Mouse (Mus musculus): ENCODE data around the gene Plcd3.

The Plcd3 gene

DNA sequence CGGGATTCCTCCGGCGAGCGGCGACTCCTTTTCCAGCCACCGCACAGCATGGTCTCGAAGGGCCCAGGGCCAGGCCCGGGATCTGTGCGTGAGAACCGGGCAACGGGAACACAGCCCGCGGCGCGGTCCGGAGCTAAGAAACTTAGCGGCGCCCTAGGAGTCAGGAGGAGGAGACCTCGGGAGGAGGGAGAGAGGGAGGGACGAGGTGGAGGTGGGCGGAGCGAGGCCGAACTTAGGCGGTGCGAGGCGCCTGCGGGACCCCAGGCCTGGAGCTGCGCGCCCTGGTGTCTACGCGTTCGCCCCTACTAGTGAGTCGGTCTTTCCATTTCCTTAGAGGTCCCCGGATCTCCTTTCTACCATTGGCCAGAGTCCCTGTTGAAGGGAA is at the start of gene Plcd3, which contains the start of gene Acbd4:
TSS of gene Plcd3 (minus strand) at position 178 of the 385 bp plus-strand sequence.
TSS of gene Acbd4 (plus strand) at position 202 of the 385 bp plus-strand sequence.
- DNase-seq: peak; percentile 87

DNA sequence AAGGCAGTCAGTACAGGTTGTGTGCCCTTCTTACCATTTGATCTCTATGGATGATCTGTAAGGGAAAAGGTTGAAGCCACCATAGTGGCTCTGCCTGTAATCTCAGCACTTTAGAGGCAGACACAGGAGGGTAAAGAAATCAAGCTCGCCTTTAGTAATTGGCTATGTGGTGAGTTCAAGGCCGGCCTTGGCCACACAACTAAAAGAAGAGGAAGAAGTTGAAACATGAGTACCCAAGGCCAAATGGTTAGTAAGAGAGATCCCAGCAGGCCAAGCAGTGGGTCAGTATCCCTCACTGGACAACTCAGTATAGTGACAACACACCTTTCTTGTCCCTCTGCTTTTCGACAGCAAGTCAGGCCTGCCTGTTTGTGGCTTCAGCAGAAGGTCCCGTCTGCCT is 48.3 kb upstream of the Plcd3 start:
- DNase-seq: no peak

DNA sequence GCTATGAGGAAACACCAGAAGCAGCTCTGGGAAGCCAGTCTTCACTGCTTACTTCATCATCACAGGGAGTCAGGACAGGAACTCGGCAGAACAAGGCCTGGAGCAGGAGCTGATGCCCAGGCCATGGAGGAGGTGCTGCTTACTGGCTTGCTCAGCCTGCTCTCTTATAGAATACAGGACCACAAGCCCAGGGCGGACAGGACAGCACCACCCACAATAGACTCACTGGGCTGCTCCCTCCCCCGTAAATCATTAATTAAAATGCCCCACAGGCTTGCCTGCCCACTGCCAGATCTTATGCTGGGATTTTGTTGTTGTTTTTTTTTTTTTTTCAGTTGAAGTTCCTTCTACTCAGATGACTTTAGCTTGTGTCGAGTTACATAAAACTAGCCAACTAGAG is 46.3 kb upstream of the Plcd3 start:
- no peak for DNase-seq

DNA sequence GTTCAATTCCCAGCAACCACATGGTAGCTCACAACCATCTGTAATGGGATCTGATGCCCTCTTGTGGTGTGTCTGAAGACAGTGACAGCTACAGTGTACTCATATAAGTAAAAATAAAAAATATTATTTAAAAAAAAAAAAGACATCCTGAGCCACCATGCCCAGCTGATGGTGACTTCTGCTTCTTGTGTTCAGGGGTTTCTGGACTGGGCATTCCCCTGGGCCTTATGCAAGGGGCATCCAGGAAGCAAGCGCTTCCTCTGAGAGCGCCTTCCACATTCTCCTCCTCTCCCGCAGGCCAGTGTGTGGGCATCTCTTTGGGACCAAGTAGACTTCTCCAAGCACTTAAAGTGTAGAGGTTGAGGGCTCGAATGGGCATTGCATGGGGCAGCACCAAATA is 44.9 kb upstream of the Plcd3 start:
- DNase-seq: no peak

DNA sequence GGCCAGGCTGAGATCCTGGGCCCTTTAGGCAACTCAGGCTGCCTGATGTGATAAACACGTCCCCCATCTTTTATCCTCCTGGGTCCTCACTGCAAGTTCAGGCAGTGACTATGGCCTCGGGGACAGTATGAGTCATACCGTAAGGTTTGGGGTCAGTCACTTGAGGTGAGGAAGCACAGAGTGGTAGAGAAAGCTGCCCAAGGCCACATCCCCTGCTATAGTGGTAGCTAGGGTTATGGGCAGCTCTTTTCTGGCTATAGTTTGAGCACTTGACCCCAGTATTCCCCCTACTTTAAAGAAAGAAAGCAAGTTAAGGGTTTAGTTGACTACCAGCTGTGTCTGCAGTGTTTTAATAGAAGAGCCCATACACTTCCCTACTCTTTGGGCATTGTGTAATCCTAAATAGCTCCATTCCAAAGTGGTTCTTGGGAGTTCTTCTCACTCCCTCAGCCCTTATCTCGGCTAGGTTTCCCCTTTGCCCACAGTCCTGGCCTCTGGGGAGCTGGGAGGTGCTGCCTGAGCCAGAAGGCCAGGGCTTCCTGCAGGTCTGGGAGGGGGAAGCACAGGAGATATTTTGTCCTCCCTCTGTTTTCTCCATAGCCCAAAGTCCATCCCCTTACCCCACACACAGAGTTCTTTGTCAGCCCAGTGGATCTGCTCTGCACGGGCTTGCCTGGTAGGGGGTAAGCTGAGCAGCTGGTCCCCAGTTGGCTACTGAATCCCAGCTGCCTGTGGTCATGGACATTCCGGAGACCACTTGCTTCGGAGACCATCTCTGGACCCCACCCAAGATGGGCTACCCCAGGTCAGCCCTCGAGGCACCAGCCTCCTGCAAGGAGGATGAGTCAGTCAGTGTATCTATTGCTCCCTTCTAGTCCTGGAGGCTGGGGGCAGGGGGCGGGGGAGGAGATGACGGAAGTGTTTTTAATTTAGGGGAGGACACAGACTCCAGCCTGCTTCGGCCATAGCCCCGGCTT is 43.1 kb upstream of the Plcd3 start:
- DNase-seq: no peak

DNA sequence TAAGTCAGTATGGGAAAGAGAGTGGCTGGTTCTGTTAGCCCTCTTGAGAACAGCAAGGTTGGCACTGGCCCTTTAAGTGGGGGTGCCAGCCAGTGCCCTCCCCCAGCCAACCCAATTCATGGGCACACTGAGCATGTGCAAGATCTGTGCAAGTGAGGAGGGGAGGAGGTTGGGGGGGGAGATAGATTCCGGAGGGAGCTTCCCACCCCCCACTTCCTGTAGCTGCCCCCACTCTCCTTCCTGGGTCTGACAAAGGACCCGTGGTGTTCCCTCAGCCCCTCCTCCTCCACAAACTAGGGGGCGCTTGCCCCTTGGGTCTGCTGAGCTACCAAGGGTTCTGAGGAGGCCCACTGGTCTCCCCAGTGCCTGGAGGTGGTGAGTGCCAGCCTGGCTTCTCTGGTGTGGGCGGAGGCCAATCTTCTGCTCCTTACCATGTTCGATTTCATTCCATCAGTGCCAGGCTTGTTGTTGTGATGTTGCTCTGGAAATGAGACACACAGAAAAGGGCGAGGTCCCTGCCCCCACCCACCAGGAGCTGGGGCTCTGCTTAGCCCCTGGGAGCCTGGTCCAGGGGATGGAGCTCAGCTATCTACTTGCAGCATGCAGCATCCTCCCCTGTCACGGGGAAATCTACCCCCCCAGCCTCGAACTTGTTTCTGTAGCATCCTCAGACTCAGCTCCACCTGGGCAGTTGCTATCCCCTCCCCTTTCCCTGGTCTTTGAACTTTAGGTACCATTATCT is 41.2 kb upstream of the Plcd3 start:
- peak; percentile 64 for DNase-seq

DNA sequence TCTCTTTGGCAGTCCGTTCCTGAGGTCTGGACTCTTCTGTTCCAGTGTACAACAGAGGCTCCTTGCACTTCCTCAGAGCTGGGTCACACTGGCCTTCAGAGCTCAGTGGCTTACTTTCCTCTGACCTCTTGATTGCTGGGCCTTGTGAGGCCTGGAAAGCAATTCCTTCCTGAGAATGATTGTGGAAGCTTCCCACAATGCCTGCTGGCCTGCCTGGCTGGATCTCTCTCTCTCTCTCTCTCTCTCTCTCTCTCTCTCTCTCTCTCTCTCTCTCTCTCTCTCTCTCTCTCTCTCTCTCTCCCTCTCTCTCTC is 40.4 kb upstream of the Plcd3 start:
- no peak for DNase-seq

DNA sequence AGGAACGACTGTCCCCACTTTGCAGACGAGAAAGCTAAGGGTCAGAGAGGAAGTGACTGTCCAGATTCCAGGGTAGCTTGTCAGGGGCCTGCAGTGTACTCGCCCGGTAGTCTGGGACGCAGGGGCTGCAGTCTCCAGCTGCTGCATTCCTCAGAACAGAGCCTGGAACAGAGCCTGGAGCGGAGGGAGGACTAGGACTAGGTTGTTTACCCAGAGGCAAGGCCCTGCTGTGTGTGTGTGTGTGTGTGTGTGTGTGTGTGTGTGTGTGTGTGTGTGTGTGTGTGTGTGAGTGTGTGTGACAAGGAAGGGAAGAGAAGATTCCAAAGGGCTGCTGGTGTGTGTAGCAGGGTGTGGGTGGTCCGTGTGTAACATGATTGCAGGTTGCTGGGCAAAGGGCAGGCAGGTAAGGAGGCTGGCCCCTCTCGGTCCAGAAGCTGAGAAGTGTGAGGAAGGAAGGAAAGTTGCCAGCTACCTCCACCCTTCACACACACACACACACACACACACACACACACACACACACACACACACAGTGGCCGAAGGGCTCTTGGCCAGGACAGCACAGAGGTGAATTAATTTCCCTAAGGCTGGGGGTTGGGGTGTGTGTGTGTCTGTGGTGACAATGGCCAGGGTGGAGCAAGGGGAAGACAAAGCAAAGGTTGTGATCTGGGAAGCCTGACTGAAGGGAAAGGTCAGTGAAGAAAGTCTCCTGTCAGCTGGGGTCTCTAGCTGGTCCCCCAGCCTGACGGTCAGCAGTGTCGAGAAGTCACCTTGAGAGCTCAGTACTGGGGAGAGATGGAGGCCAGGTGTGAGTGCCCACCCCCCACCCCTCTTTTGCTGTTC is 39.9 kb upstream of the Plcd3 start:
- DNase-seq: no peak

DNA sequence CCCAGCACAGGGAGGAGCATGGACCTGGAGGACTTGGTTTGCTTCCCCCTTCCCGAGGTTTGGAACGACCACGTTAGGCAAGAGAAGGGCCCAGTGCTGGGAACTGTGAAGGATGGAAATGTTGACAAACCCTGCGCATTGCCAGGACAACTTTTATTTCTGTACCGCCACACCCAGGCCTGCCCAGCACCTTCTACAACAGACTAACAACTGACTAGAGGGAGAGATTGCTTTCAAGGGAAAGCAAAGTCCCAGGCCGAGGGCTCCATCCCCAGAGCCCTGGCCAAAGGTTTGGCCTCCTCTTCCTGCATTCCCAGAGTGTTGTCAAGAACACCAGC is 39.3 kb upstream of the Plcd3 start:
- DNase-seq: no peak

DNA sequence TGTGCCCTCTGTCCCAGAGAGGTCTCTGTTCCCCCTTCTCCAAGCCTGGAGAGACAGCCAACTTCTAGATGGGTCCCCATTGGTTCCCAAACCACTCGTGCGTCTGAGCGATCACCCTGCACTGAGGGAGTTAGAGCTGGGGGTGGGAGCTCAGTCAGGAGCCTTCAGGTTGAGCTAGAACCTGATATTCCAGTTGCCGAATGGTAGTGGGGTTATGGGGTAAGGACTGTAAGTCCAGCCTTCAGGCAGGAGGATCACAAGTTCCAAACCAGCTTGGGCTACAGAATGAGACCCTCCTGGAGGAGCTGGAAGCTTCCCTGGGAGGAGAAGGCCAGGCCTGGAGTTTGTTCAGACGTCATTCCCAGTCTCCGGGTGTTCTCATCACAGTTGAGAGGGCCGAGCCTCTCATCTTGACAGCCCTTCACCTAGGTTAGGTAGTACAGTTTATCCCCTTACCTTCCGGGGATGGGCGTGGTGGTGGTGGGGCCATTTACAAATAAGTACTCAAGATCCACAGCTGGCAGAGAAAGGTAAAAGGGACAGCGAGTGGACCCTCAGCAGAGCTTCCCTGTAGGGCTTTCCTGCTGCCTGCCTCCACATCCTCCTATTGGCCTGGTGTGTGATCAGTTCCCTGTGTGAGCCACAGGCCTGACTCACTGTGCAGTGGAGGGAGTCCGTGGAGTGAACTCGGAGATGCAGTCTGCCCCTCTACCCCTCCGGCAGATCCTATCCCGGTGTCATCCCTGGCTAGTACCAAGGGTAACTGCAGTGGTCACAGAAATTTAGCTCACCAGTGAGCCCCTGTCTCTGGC is 38.7 kb upstream of the Plcd3 start:
- no peak for DNase-seq

DNA sequence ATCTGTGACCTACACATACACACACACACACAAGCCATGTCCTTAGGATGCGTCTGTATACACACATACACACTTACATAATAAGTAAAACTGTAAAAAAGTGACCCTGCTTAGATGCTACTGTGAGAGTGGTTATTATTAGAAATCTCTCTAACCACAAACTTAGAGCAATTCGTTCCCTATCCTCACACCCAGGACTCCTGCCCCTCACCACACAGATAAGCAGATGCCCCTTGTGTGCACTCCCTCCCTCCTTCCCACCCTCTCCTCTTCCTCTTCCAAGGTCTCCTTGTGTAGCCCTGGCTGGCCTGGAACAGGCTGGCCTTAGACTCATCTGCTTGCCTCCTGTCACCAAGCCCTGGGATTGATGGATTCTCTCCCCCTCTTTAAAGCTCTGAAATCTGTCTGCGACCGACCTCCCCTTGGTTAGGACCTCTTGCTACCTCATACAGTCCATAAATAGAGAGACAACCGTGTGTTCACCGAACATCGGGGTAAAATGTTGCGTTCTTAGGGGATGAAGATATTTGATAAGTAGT is 34.6 kb upstream of the Plcd3 start:
- no peak for DNase-seq

DNA sequence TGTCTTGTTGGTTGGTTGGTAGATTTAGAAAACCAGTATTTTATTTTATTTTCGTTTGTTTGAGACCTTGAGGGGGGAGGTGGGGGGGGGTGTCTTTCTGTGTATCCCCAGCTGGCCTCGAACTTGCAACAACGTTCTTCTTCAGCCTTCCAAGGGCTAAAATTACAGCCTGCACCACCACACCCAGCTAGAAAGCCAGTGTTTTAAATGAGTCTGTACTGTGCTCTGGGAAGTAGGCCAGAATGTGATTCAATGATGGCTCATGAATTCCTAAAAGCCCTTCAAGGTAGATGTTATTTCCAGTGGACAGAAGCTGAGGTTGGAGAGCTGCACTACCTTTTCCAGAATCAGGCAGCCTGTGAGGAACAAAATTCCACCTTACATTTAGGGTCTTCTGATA is 32.8 kb upstream of the Plcd3 start:
- DNase-seq: no peak

DNA sequence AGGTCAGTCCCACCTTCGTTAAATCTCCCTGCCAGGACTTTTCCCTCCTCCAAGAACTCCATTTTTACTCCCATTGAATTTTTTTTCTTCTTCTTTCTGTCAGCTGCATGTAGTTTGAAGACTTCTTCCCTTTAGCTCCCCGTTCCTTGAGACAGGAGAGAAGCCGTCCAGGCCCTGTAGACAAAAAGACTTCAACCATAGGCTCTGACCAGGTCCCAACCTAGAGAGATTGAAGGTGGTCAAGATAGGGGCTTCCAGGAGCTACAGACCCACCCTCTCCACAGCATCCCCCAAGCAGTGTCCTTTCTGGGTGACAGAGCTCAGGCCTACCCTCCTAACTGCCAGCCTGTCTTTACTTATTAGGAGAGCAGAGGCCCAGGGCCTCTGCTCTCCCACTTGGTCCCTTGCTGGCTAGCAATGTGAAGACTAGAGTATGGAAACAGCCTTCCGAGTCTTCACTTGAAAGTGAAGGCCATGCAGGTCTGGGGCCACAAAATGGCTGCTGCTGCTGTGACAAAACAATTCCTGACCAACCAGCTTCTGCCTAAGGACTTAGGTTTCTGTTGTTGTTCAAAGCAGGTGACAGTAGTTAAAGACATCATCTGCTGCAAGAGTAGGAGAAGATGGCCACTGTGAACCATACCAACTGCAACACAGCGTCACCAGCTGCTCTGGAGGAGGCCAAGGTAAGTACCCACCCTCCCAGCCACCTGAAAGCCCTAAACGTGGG is 32.2 kb upstream of the Plcd3 start:
- no peak for DNase-seq

DNA sequence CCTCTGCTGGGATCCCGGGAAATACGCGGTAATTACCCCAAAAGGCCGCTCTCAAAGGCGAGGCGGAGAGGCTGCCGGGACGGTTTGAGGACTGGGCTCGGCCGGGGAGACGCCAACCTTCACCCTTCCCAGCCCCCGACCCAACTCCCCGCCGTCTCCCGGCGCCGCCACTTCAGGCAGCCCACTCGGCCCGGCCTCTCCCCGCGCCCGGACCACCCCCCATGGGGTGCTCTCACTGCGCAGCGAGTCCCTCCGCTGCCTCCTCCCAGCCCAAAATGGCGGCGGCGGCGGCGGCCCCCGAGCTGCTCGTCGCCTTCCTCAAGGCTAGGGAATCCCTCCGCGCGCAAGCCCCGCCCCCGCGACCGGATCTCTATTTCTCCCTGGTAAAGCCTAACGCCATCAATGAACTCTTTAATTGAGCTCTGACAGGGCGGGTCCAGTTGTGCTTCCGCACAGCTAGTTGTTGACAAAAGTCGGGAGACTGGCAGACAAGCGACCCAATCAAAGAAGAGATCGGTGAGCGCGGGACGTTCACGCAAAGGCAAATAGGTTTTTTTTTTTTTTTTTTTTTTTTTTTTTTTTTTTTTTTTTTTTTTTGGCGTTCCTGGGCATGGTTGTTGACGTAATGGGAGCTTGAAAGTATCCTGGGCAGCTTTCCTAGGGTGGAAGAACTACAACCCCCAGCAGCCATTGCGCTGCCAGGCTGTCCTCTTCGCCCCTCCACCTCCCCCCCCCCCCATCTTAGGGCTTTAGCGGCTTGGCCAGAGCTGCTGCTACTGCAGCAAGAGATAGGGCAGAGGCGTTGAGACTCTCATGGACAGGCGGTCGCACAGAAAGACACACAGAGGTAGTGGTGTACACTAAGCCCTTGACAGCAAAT is 31.4 kb upstream of the Plcd3 start:
- peak; percentile 99 for DNase-seq

DNA sequence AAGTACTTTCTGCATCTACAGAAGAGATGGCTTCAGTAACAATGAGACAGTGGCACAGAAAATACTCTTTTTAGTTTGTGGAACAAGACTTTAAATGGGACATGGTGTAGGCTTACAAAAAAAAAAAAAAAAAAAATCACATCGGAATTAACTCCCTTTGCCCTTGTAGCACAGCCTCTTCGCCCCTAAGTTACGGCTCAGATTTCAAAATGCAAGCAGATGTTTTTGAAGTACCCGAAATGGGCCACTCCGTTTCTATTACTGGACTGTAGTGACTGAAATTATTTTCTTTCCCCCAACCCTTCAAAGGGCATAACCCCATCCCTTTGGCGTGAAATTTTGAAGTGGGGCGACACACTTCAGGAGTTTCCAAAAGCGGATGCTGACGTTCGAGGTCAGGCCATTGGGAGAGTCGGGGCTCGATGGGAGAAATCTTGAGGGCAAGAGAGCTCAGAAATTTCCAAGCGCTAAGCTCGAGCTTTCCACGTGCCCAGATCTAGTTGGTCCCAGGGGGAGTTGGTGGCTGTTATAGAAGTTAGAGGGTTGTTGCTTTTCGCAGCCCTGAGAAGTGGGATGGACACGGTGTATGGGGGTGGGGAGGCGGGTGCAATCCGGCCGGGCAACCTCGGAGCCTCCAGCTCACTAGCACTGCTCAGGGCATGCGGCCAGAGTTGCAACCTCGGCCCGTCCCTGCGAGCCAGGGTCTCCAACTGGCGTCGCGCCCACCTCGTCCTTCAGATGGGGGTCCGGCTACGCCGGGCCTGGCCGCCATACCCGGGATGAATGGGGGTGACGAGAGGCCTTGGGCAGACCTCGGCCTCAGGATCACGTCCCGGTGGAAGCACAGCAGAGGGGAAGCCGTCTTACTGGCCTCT is 30.5 kb upstream of the Plcd3 start, which contains the start of gene Hexim2:
TSS of gene Hexim2 (plus strand) at position 729 of the 875 bp plus-strand sequence.
- peak; percentile 74 for DNase-seq

DNA sequence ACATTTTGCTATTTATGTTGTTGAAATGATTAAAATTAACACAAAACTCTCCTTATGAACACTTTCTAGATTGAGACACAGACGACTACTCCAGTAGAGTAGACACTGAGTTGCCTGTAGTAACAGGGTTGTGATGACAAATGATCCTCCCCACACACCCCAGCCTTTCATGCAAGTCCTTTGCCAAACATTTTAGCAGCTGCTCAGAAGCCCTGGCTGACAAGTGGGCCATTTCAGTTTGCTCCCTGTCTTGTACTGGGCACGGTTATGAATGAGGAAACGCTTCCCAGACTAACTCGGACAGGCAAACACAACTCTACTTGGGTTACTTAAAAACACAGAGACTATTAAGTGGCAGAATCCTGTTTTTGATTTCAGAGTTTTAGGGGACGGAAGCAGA is 18.9 kb upstream of the Plcd3 start:
- DNase-seq: no peak

DNA sequence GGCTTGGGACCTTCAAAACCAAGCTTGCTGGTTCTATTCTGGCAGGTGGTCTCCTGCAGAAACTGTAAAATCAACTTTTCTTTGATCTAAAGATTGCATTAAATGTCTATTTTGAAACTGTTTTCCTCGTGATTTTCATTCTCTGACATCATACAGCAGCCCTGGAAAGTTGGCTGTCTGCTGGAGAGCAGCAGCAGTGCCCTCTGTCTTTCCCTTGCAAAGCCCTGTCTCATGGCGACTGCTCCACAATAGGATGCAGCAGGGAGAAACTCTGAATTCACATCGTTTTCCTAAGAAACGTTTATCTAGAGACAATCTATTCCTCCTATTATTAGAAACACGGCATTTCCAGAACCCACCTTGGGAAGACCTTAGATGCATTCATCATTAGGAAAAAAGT is 18.2 kb upstream of the Plcd3 start:
- no peak for DNase-seq

DNA sequence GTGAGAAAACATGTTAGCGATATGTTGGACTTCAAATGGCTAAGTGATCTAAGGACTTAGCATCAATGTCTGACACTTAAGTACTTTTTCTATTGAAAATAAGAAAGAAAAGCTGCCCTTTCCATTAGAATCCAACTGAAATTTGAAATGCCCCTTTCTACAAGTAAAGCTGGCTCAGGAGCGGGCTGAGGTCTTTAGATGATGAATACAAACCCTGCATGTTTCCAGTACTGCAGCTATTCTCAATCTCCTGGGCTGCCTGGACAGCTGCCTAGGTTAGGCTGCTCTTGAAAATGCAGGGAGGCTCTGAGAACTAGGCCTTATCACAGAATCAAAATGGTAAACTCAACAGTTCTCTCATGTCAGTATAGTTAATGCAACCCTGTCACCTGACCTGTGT is 17.4 kb upstream of the Plcd3 start:
- no peak for DNase-seq

DNA sequence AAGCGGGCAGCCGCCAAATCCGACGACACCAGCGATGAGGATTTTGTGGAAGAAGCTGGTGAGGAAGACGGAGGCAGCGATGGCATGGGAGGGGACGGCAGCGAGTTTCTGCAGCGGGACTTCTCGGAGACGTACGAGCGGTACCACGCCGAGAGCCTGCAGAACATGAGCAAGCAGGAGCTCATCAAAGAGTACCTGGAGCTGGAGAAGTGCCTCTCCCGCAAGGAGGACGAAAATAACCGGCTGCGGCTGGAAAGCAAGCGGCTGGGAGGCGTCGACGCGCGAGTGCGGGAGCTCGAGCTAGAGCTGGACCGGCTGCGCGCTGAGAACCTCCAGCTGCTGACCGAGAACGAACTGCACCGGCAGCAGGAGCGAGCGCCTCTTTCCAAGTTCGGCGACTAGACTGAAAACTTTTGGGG is 16.1 kb upstream of the Plcd3 start:
- peak; percentile 74 for DNase-seq
